Mouse (Mus musculus) midbrain, postnatal 0 days (tissue): ENCODE measurements around the gene Zfp119a. TPM values are rescaled to one million over a fixed set of nuclear protein-coding genes. Genes with fewer than 3 reads are reported as not detected.

Experiments
- ATAC-seq: fragments of 200-750 bp; cut with Nextera tagmentation; 2 replicates; pipeline ENCODE4 v1.8.0; 2017; ENCODE audit warnings: moderate number of reproducible peaks, mild to moderate bottlenecking, moderate TSS enrichment, moderate library complexity; ENCODE audit not compliant: low FRiP score
- DNase-seq: peaks from one replicate; pipeline ENCODE4 v3.0.0-alpha.2; 2015; ENCODE audit warnings: low spot score
- H3K27ac ChIP-seq: fragments of 300-500 bp; sonication (generic); 2 replicates; pipeline ENCODE4 v1.5.1; 2014; ENCODE audit warnings: low read depth, mild to moderate bottlenecking, low read length, mixed read lengths
- H3K27me3 ChIP-seq: fragments of 300-500 bp; sonication (generic); 2 replicates; pipeline ENCODE4 v1.6.1; 2014; ENCODE audit warnings: low read length, control low read depth, mixed read lengths; ENCODE audit not compliant: insufficient read depth
- H3K36me3 ChIP-seq: fragments of 300-500 bp; sonication (generic); 2 replicates; pipeline ENCODE4 v1.6.1; 2014; ENCODE audit warnings: low read length, control low read depth, mixed read lengths; ENCODE audit not compliant: insufficient read depth
- H3K4me1 ChIP-seq: fragments of 300-500 bp; sonication (generic); 2 replicates; pipeline ENCODE4 v1.6.1; 2014; ENCODE audit warnings: mild to moderate bottlenecking, control low read depth, antibody characterized with exemption, low read length, mixed read lengths; ENCODE audit not compliant: insufficient read depth
- H3K4me2 ChIP-seq: fragments of 300-500 bp; sonication (generic); 2 replicates; pipeline ENCODE4 v1.6.1; 2014; ENCODE audit warnings: low read depth, mild to moderate bottlenecking, low read length, mixed read lengths; ENCODE audit not compliant: poor library complexity, severe bottlenecking
- H3K4me3 ChIP-seq: fragments of 300-500 bp; sonication (generic); 2 replicates; pipeline ENCODE4 v1.5.1; 2014; ENCODE audit warnings: low read depth, mild to moderate bottlenecking, low read length, moderate library complexity
- H3K9ac ChIP-seq: fragments of 300-500 bp; sonication (generic); replicated peaks from 2 replicates; pipeline ENCODE4 v1.6.1; 2014; ENCODE audit warnings: mild to moderate bottlenecking, low read length, moderate library complexity, mixed read lengths; ENCODE audit not compliant: poor library complexity, severe bottlenecking
- H3K9me3 ChIP-seq: fragments of 300-500 bp; sonication (generic); 2 replicates; pipeline ENCODE4 v1.6.1; 2016; ENCODE audit warnings: low read length, control low read depth
- CTCF ChIP-seq: IDR thresholded peaks from 2 replicates; pipeline ENCODE4 v1.5.1; 2016; ENCODE audit warnings: antibody characterized with exemption, mild to moderate bottlenecking
- WGBS: fragments of 180-500 bp; shearing (Covaris S2); extraction: QIAGEN DNeasy Blood & Tissue Kit; methylation state at CpG from one replicate; pipeline ENCODE4 v1.1.7; 2014; 5-methylcytosine and 5-hydroxymethylcytosine counted together
- polyA plus RNA-seq: library from polyadenylated mRNA; unstranded; fragments of >200 nt; fragmentation: Nextera tagmentation; extraction: Ambion mirVana; gene quantifications from 2 replicates; pipeline ENCODE4 v1.2.1, GENCODE M21; 2015
- total RNA-seq: library from RNA; depleted of rRNA; stranded (reverse); fragments of >200 nt; gene quantifications from 2 replicates; pipeline ENCODE4 v1.2.3, GENCODE M21; 2014; rRNA removed

The Zfp119a gene
- total and polyA plus RNA-seq, 2 experiments from 2014 or later, result 4.3 to 7.2 TPM

DNA sequence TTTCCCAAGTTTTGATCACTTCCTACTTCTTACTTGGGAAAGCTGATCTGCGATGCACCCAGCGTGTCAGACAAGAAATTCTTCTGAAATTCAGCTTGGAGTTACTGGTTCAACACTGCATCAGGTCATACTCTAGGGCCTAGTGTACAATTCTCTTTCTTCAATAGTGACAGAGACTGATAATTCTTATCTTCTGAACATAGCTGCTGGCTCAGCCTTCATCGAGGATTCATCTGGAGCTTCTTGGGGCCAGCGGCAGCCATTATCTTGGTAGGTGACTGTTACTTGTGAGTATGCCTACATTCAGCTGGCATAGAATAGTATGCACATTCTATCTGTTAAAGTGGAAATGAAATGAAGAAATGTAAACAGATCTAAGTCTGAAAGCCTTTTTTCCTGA, 61.9 kb downstream of the Zfp119a start:
- Histone ChIP-seq H3K27ac (no peak overlapping the region), H3K36me3 (no peaks in the 10 kb centered on the region), H3K4me1 (no peaks in the 10 kb centered on the region), H3K4me2 (no peak overlapping the region), H3K9me3 (no peaks in the 10 kb centered on the region), H3K4me3 (no peak overlapping the region), H3K27me3 (no peaks in the 10 kb centered on the region), H3K9ac (no peak overlapping the region)
- TF ChIP-seq CTCF, result no peak
- no peak for DNase-seq
- WGBS, result 94% methylated on average over 4 of the region's 4 CpGs
- no peak for ATAC-seq

Other genes starting within 250 kb of the Zfp119a start
- 9.5 and 14.4 TPM in 2 replicates for gene Pot1b, start 166.3 kb downstream of the Zfp119a start, total RNA-seq
- gene Pot1b, start 166.3 kb downstream of the Zfp119a start, polyA plus RNA-seq, result 1.4 and 1.5 TPM in 2 replicates
- gene Adgre4, start 128.9 kb downstream of the Zfp119a start, total RNA-seq, result 0.11 TPM in 1 of 2 replicates, not detected in the other
- gene Adgre4, start 128.9 kb downstream of the Zfp119a start, polyA plus RNA-seq, result 0.10 and 0.11 TPM in 2 replicates
- 7.0 and 9.6 TPM in 2 replicates for gene Zfp959, start 13.2 kb upstream of the Zfp119a start, total RNA-seq
- 7.2 and 9.1 TPM in 2 replicates for gene Zfp959, start 13.2 kb upstream of the Zfp119a start, polyA plus RNA-seq
- gene Zfp119b, start 70.6 kb upstream of the Zfp119a start, total RNA-seq, result 2.8 and 3.5 TPM in 2 replicates
- 5.7 and 6.6 TPM in 2 replicates for gene Zfp119b, start 70.6 kb upstream of the Zfp119a start, polyA plus RNA-seq
- 2.5 and 3.0 TPM in 2 replicates for gene Ebi3, start 73.7 kb upstream of the Zfp119a start, total RNA-seq
- gene Ebi3, start 73.7 kb upstream of the Zfp119a start, polyA plus RNA-seq, result 7.4 and 8.2 TPM in 2 replicates
- gene Yju2, start 80.2 kb upstream of the Zfp119a start, total RNA-seq, result 9.8 and 10.1 TPM in 2 replicates
- 14.6 and 16.1 TPM in 2 replicates for gene Yju2, start 80.2 kb upstream of the Zfp119a start, polyA plus RNA-seq
- 227 and 253 TPM in 2 replicates for gene Shd, start 91.5 kb upstream of the Zfp119a start, total RNA-seq
- gene Shd, start 91.5 kb upstream of the Zfp119a start, polyA plus RNA-seq, result 172 and 188 TPM in 2 replicates
- 122 and 129 TPM in 2 replicates for gene Fsd1, start 107.6 kb upstream of the Zfp119a start, total RNA-seq
- 188 and 225 TPM in 2 replicates for gene Fsd1, start 107.6 kb upstream of the Zfp119a start, polyA plus RNA-seq
- 1.8 and 2.4 TPM in 2 replicates for gene Stap2, start 126.7 kb upstream of the Zfp119a start, total RNA-seq
- gene Stap2, start 126.7 kb upstream of the Zfp119a start, polyA plus RNA-seq, result 4.3 TPM in 2 replicates
- gene Mpnd, start 126.8 kb upstream of the Zfp119a start, total RNA-seq, result 145 and 293 TPM in 2 replicates
- gene Mpnd, start 126.8 kb upstream of the Zfp119a start, polyA plus RNA-seq, result 91.6 and 99.2 TPM in 2 replicates
- gene Sh3gl1, start 157.7 kb upstream of the Zfp119a start, total RNA-seq, result 64.1 and 71.4 TPM in 2 replicates
- gene Sh3gl1, start 157.7 kb upstream of the Zfp119a start, polyA plus RNA-seq, result 83.2 and 84.8 TPM in 2 replicates
- 2.7 and 3.1 TPM in 2 replicates for gene Chaf1a, start 161.5 kb upstream of the Zfp119a start, total RNA-seq
- gene Chaf1a, start 161.5 kb upstream of the Zfp119a start, polyA plus RNA-seq, result 2.4 and 2.8 TPM in 2 replicates
- gene Ubxn6, start 196.1 kb upstream of the Zfp119a start, total RNA-seq, result 76.9 and 123 TPM in 2 replicates
- 84.8 and 89.9 TPM in 2 replicates for gene Ubxn6, start 196.1 kb upstream of the Zfp119a start, polyA plus RNA-seq
- gene Hdgfl2, start 200.7 kb upstream of the Zfp119a start, total RNA-seq, result 59.6 and 72.1 TPM in 2 replicates
- 120 and 123 TPM in 2 replicates for gene Hdgfl2, start 200.7 kb upstream of the Zfp119a start, polyA plus RNA-seq
- 0.42 and 0.55 TPM in 2 replicates for gene Plin4, start 230.9 kb upstream of the Zfp119a start, total RNA-seq
- 0.04 and 0.05 TPM in 2 replicates for gene Plin4, start 230.9 kb upstream of the Zfp119a start, polyA plus RNA-seq
- 4.3 and 4.5 TPM in 2 replicates for gene Plin5, start 238.7 kb upstream of the Zfp119a start, total RNA-seq
- 4.8 and 5.9 TPM in 2 replicates for gene Plin5, start 238.7 kb upstream of the Zfp119a start, polyA plus RNA-seq
- gene Lrg1, start 243.1 kb upstream of the Zfp119a start, total RNA-seq, result 0.47 and 0.49 TPM in 2 replicates
- 0.43 and 0.66 TPM in 2 replicates for gene Lrg1, start 243.1 kb upstream of the Zfp119a start, polyA plus RNA-seq